Mouse (Mus musculus): ENCODE results near the gene Epn1.
"Not testable (repeated sequence)": the region's sequence is repeated elsewhere in the genome, so short reads cannot be mapped to it uniquely, and the experiment has no call there.

The Epn1 gene

GRCm38 (mm10) chr7:5058631-5059030, 21.4 kb upstream of the Epn1 start:
- DNase-seq (ENCODE audit: low read depth): no peak

GRCm38 (mm10) chr7:5059421-5059820, 20.6 kb upstream of the Epn1 start:
- no peak for DNase-seq (ENCODE audit: low read depth)

GRCm38 (mm10) chr7:5060239-5060731, 19.8 kb upstream of the Epn1 start:
- peak; percentile 80 for DNase-seq (ENCODE audit: low read depth)

- peak; percentile 99 for DNase-seq (ENCODE audit: low read depth)
These were observed 18.9 kb upstream of the Epn1 start for GRCm38 (mm10) chr7:5060944-5061773.

GRCm38 (mm10) chr7:5061774-5062359, 18.2 kb upstream of the Epn1 start, which contains the start of gene U2af2:
TSS of gene U2af2 (plus strand) at chr7:5062143.
- DNase-seq (ENCODE audit: low read depth): no peak

- peak; percentile 95 for DNase-seq (ENCODE audit: low read depth)
These were observed 17.6 kb upstream of the Epn1 start for GRCm38 (mm10) chr7:5062360-5063001.

- DNase-seq (ENCODE audit: low read depth): no peak
These were observed 15.1 kb upstream of the Epn1 start for GRCm38 (mm10) chr7:5064886-5065285.

GRCm38 (mm10) chr7:5073586-5073985, 6.4 kb upstream of the Epn1 start:
- no peak for DNase-seq (ENCODE audit: low read depth)

GRCm38 (mm10) chr7:5074984-5075383, 5.1 kb upstream of the Epn1 start:
- DNase-seq (ENCODE audit: low read depth): no peak

- no peak for DNase-seq (ENCODE audit: low read depth)
These were observed 3.1 kb upstream of the Epn1 start for GRCm38 (mm10) chr7:5076931-5077330.

- not testable (repeated sequence) for DNase-seq (ENCODE audit: low read depth)
These were observed 548 bp upstream of the Epn1 start for GRCm38 (mm10) chr7:5079365-5080009.

GRCm38 (mm10) chr7:5080815-5081214, 780 bp downstream of the Epn1 start:
- no peak for DNase-seq (ENCODE audit: low read depth)

- no peak for DNase-seq (ENCODE audit: low read depth)
These were observed 1.2 kb downstream of the Epn1 start for GRCm38 (mm10) chr7:5081241-5081640.

- no peak for DNase-seq (ENCODE audit: low read depth)
These were observed 1.9 kb downstream of the Epn1 start for GRCm38 (mm10) chr7:5081939-5082338.

- DNase-seq (ENCODE audit: low read depth): no peak
These were observed 3.5 kb downstream of the Epn1 start for GRCm38 (mm10) chr7:5083325-5084105.

GRCm38 (mm10) chr7:5085512-5085911, 5.5 kb downstream of the Epn1 start:
- DNase-seq (ENCODE audit: low read depth): no peak

- DNase-seq (ENCODE audit: low read depth): no peak
These were observed 6.9 kb downstream of the Epn1 start for GRCm38 (mm10) chr7:5086921-5087440.

GRCm38 (mm10) chr7:5087886-5088285, 7.9 kb downstream of the Epn1 start:
- DNase-seq (ENCODE audit: low read depth): no peak

GRCm38 (mm10) chr7:5089853-5090252, 9.8 kb downstream of the Epn1 start:
- no peak for DNase-seq (ENCODE audit: low read depth)

GRCm38 (mm10) chr7:5091008-5091728, 11.1 kb downstream of the Epn1 start:
- no peak for DNase-seq (ENCODE audit: low read depth)

GRCm38 (mm10) chr7:5092381-5092780, 12.3 kb downstream of the Epn1 start:
- DNase-seq (ENCODE audit: low read depth): no peak
